Mouse (Mus musculus) ES-Bruce4 (cell line): Measurements from ENCODE around the gene Usp7. TPM values are rescaled to one million over a fixed set of nuclear protein-coding genes. Genes with fewer than 3 reads are reported as not detected.
A peak's percentile ranks its signal among the peaks of the same experiment; 100 is the strongest.

ENCODE experiments used
- H3K27ac ChIP-seq: 2 replicates; pipeline ENCODE4 v1.5.1; 2012; ENCODE audit warnings: low read length, inconsistent platforms; ENCODE audit not compliant: insufficient read depth
- H3K27me3 ChIP-seq: 2 replicates; pipeline ENCODE4 v1.6.1; 2012; ENCODE audit warnings: mild to moderate bottlenecking, low read length, inconsistent platforms; ENCODE audit not compliant: control insufficient read depth, poor library complexity, insufficient read depth, severe bottlenecking
- H3K36me3 ChIP-seq: 2 replicates; pipeline ENCODE4 v1.6.1; 2012; ENCODE audit warnings: inconsistent platforms, mild to moderate bottlenecking, low read length, moderate library complexity; ENCODE audit not compliant: control insufficient read depth, poor library complexity, insufficient read depth, severe bottlenecking
- H3K4me1 ChIP-seq: one replicate; pipeline ENCODE4 v1.8.1; 2011; ENCODE audit warnings: low read length; ENCODE audit not compliant: control insufficient read depth, insufficient read depth
- H3K4me3 ChIP-seq: 2 replicates; pipeline ENCODE4 v1.5.1; 2011; ENCODE audit warnings: low read depth, mild to moderate bottlenecking, low read length
- H3K9ac ChIP-seq: 2 replicates; pipeline ENCODE4 v1.6.1; 2012; ENCODE audit warnings: low read depth, mild to moderate bottlenecking, inconsistent platforms; ENCODE audit not compliant: poor library complexity, severe bottlenecking
- H3K9me3 ChIP-seq: replicated peaks from 2 replicates; pipeline ENCODE4 v1.6.1; 2012; ENCODE audit warnings: mild to moderate bottlenecking, low read length, inconsistent platforms; ENCODE audit not compliant: control insufficient read depth, poor library complexity, insufficient read depth, severe bottlenecking
- CTCF ChIP-seq: IDR thresholded peaks from one replicate; pipeline ENCODE4 v1.8.1; 2011; ENCODE audit warnings: low read depth, low read length
- EP300 ChIP-seq: IDR thresholded peaks from 2 replicates; pipeline ENCODE4 v1.6.1; 2011; ENCODE audit warnings: low read depth, low read length; ENCODE audit not compliant: insufficient read depth
- POLR2A ChIP-seq: IDR thresholded peaks from one replicate; pipeline ENCODE4 v1.8.1; 2011; ENCODE audit warnings: low read length; ENCODE audit not compliant: insufficient read depth
- polyA plus RNA-seq: library from polyadenylated mRNA; stranded (reverse); fragments of >200 nt; gene quantifications from 2 replicates; pipeline ENCODE4 v1.2.4, GENCODE M21; 2011; ENCODE audit warnings: low read depth; ENCODE audit not compliant: missing spikeins, insufficient read depth, insufficient read length

Gene Usp7
- polyA plus RNA-seq, 1 experiment = 339 TPM

GRCm38 (mm10) chr16:8676228-8676627 lies 115.9 kb downstream of the Usp7 start:
- TF ChIP-seq POLR2A = no peak
- no peak for TF ChIP-seq EP300
- TF ChIP-seq CTCF = no peak
- H3K4me3 ChIP-seq = no peak overlapping the region
- no peaks in the 10 kb centered on the region for H3K4me1 ChIP-seq
- H3K9me3 ChIP-seq = no peaks in the 10 kb centered on the region
- no peak overlapping the region for H3K27ac ChIP-seq
- no peak overlapping the region for H3K9ac ChIP-seq
- no peaks in the 10 kb centered on the region for H3K27me3 ChIP-seq
- no peaks in the 10 kb centered on the region for H3K36me3 ChIP-seq

GRCm38 (mm10) chr16:8675559-8675958 lies 116.5 kb downstream of the Usp7 start:
- TF ChIP-seq CTCF = no peak
- no peaks in the 10 kb centered on the region for H3K27me3 ChIP-seq
- H3K9me3 ChIP-seq = no peaks in the 10 kb centered on the region
- H3K9ac ChIP-seq = no peak overlapping the region
- no peak overlapping the region for H3K4me3 ChIP-seq
- H3K27ac ChIP-seq = no peak overlapping the region
- H3K4me1 ChIP-seq = no peaks in the 10 kb centered on the region
- H3K36me3 ChIP-seq = no peaks in the 10 kb centered on the region

- no peaks in the 10 kb centered on the region for H3K9me3 ChIP-seq
- no peaks in the 10 kb centered on the region for H3K36me3 ChIP-seq
- H3K4me3 ChIP-seq = no peak overlapping the region
- no peaks in the 10 kb centered on the region for H3K27me3 ChIP-seq
- H3K9ac ChIP-seq = no peak overlapping the region
- no peak for TF ChIP-seq EP300
- peak; percentile 85 for TF ChIP-seq CTCF
- TF ChIP-seq POLR2A = no peak
- H3K27ac ChIP-seq = no peak overlapping the region
- H3K4me1 ChIP-seq = peaks cover 7% of the 10 kb centered on the region
These were observed 117.9 kb downstream of the Usp7 start for GRCm38 (mm10) chr16:8674165-8674564.

GRCm38 (mm10) chr16:8673343-8673742 lies 118.8 kb downstream of the Usp7 start:
- no peak overlapping the region for H3K27ac ChIP-seq
- TF ChIP-seq POLR2A (no peak), EP300 (no peak), CTCF (no peak)
- no peak overlapping the region for H3K4me3 ChIP-seq
- H3K9me3 ChIP-seq = no peaks in the 10 kb centered on the region
- H3K27me3 ChIP-seq = no peaks in the 10 kb centered on the region
- peaks cover 8% of the 10 kb centered on the region for H3K4me1 ChIP-seq
- H3K9ac ChIP-seq = no peak overlapping the region
- H3K36me3 ChIP-seq = no peaks in the 10 kb centered on the region

- peaks cover 10% of the 10 kb centered on the region for H3K4me1 ChIP-seq
- no peak overlapping the region for H3K27ac ChIP-seq
- no peaks in the 10 kb centered on the region for H3K9me3 ChIP-seq
- no peaks in the 10 kb centered on the region for H3K27me3 ChIP-seq
- TF ChIP-seq POLR2A (no peak), EP300 (no peak), CTCF (no peak)
- H3K4me3 ChIP-seq = no peak overlapping the region
- no peaks in the 10 kb centered on the region for H3K36me3 ChIP-seq
- H3K9ac ChIP-seq = no peak overlapping the region
These were observed 119.3 kb downstream of the Usp7 start for GRCm38 (mm10) chr16:8672811-8673210.

GRCm38 (mm10) chr16:8672350-8672687 lies 119.8 kb downstream of the Usp7 start:
- H3K4me1 ChIP-seq = peaks cover 12% of the 10 kb centered on the region
- TF ChIP-seq EP300 (no peak), CTCF (no peak), POLR2A (no peak)
- H3K36me3 ChIP-seq = no peaks in the 10 kb centered on the region
- no peaks in the 10 kb centered on the region for H3K27me3 ChIP-seq
- no peak overlapping the region for H3K27ac ChIP-seq
- peak overlapping the region; percentile 48 for H3K4me3 ChIP-seq
- H3K9me3 ChIP-seq = no peaks in the 10 kb centered on the region
- H3K9ac ChIP-seq = peak overlapping the region; percentile 58
